Mouse (Mus musculus) heart, embryonic 14.5 days (tissue): ENCODE measurements around the gene Cast. TPM values are rescaled to one million over a fixed set of nuclear protein-coding genes. Genes with fewer than 3 reads are reported as not detected.

Experiments used
- ATAC-seq: fragments of 200-750 bp; cut with Nextera tagmentation; 2 replicates; pipeline ENCODE4 v1.8.0; 2017; ENCODE audit warnings: low read depth, moderate TSS enrichment; ENCODE audit not compliant: insufficient number of reproducible peaks, insufficient read depth, low FRiP score
- H3K27ac ChIP-seq, 2 experiments: fragments of 200-500 bp in 1 of 2; fragments of 300-500 bp in 1 of 2; sonication (generic) in 1 of 2; replicated peaks in 1 of 2; 2 replicates each; pipeline ENCODE4 v1.5.1; 2012 to 2014; ENCODE audit warnings: low read depth in 2 of 2, low read length in 2 of 2, control low read depth in 1 of 2, mild to moderate bottlenecking in 1 of 2, mixed read lengths in 1 of 2; ENCODE audit not compliant: control insufficient read depth in 1 of 2, insufficient read depth in 1 of 2
- H3K27me3 ChIP-seq: fragments of 300-500 bp; sonication (generic); 2 replicates; pipeline ENCODE4 v1.6.1; 2014; ENCODE audit warnings: mild to moderate bottlenecking, low read length, control low read depth; ENCODE audit not compliant: control insufficient read depth, insufficient read depth
- H3K36me3 ChIP-seq: fragments of 300-500 bp; sonication (generic); 2 replicates; pipeline ENCODE4 v1.6.1; 2014; ENCODE audit warnings: mild to moderate bottlenecking, control low read depth, low read length, mixed read lengths; ENCODE audit not compliant: control insufficient read depth, insufficient read depth
- H3K4me1 ChIP-seq, 2 experiments: fragments of 200-500 bp in 1 of 2; fragments of 300-500 bp in 1 of 2; sonication (generic) in 1 of 2; 2 replicates each; pipeline ENCODE4 v1.6.1; 2012 to 2014; ENCODE audit warnings: low read length in 2 of 2, control low read depth in 1 of 2, mixed read lengths in 1 of 2; ENCODE audit not compliant: control insufficient read depth in 2 of 2, insufficient read depth in 2 of 2
- H3K4me2 ChIP-seq: fragments of 300-500 bp; sonication (generic); 2 replicates; pipeline ENCODE4 v1.6.1; 2014; ENCODE audit warnings: mild to moderate bottlenecking, low read length
- H3K4me3 ChIP-seq, 2 experiments: fragments of 200-500 bp in 1 of 2; fragments of 300-500 bp in 1 of 2; sonication (generic) in 1 of 2; 2 replicates each; pipeline ENCODE4 v1.5.1; 2012 to 2014; ENCODE audit warnings: low read length in 2 of 2, mild to moderate bottlenecking in 2 of 2, control low read depth in 1 of 2, low read depth in 1 of 2, moderate library complexity in 1 of 2; ENCODE audit not compliant: control insufficient read depth in 1 of 2, insufficient read depth in 1 of 2
- H3K9ac ChIP-seq: fragments of 300-500 bp; sonication (generic); 2 replicates; pipeline ENCODE4 v1.6.1; 2014; ENCODE audit warnings: mild to moderate bottlenecking, low read length
- H3K9me3 ChIP-seq: fragments of 300-500 bp; sonication (generic); 2 replicates; pipeline ENCODE4 v1.6.1; 2016; ENCODE audit warnings: low read length, control low read depth; ENCODE audit not compliant: control insufficient read depth
- WGBS: fragments of 180-500 bp; shearing (Covaris S2); extraction: QIAGEN DNeasy Blood & Tissue Kit; methylation state at CpG from one replicate; pipeline ENCODE4 v1.1.7; 2014; 5-methylcytosine and 5-hydroxymethylcytosine counted together
- polyA plus RNA-seq: library from polyadenylated mRNA; unstranded; fragments of >200 nt; fragmentation: Nextera tagmentation; extraction: Ambion mirVana; gene quantifications from 2 replicates; pipeline ENCODE4 v1.2.1, GENCODE M21; 2014

Cast gene
- polyA plus RNA-seq, 1 experiment from 2014 or later, result 60.2 TPM

DNA sequence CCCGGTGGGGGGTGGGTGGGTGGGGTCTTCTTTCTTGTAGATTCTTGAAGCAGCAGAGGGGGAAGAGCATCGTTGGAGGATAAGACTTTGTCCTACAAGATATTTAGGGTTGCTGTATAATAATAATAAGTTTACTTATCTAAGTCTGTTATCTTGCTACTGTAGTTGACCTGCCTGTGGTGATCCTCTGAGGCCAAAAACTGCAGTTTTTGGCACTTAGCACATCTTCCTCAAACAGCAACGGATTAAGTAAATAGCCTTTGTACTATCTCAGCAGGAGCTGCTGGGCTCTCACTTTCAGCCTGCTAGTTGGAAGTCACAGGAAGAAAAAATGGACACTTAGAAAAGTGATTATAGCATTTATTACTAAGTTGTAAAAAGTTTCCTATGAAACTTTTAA lies 112.4 kb downstream of the Cast start:
- 63% methylated on average over 3 of the region's 3 CpGs for WGBS
- H3K27ac ChIP-seq, result no peak overlapping the region
- no peak for ATAC-seq
- peaks cover 80% of the 10 kb centered on the region for H3K36me3 ChIP-seq
- no peaks in the 10 kb centered on the region for H3K4me1 ChIP-seq
- H3K27me3 ChIP-seq, result no peaks in the 10 kb centered on the region
- H3K4me2 ChIP-seq, result no peak overlapping the region
- no peak overlapping the region for H3K4me3 ChIP-seq
- H3K9me3 ChIP-seq, result no peaks in the 10 kb centered on the region
- no peak overlapping the region for H3K9ac ChIP-seq

- ATAC-seq, result no peak
- H3K4me3 ChIP-seq, result no peak overlapping the region
- H3K36me3 ChIP-seq, result peaks cover 78% of the 10 kb centered on the region
- H3K4me1 ChIP-seq, result no peaks in the 10 kb centered on the region
- no peaks in the 10 kb centered on the region for H3K27me3 ChIP-seq
- no peak overlapping the region for H3K27ac ChIP-seq
- WGBS, result 89% methylated on average over 5 of the region's 5 CpGs
- no peak overlapping the region for H3K4me2 ChIP-seq
- H3K9me3 ChIP-seq, result no peaks in the 10 kb centered on the region
- no peak overlapping the region for H3K9ac ChIP-seq
Measured at GRCm38 (mm10) chr13:74695497-74696193, 113.0 kb downstream of the Cast start.

Other genes starting within 250 kb of the Cast start
- 17.2 and 23.1 TPM in 2 replicates for gene Erap1, start 169.2 kb downstream of the Cast start, polyA plus RNA-seq